Mouse (Mus musculus): ENCODE results near the gene Mcm3ap. TPM values are rescaled to one million over a fixed set of nuclear protein-coding genes. Genes with fewer than 3 reads are reported as not detected.

Mcm3ap gene
- polyA plus RNA-seq (2012; ENCODE audit: low replicate concordance), result 11.8 and 18.4 TPM in 2 replicates

GRCm38 (mm10) chr10:76468203-76469162 lies at the start of gene Mcm3ap, which contains the start of gene Ybey:
TSS of gene Mcm3ap (plus strand) at chr10:76468927.
TSS of gene Ybey (minus strand) at chr10:76469114.

GRCm38 (mm10) chr10:76440281-76440680 lies 28.4 kb upstream of the Mcm3ap start, which contains the start of gene AC141477.1:
TSS of gene AC141477.1 (minus strand) at chr10:76440444.

GRCm38 (mm10) chr10:76442178-76443088 lies 26.3 kb upstream of the Mcm3ap start, which contains the start of gene Pcnt:
TSS of gene Pcnt (minus strand) at chr10:76442786.

GRCm38 (mm10) chr10:76448851-76449250 lies 19.9 kb upstream of the Mcm3ap start, which contains the start of gene 2610028H24Rik:
TSS of gene 2610028H24Rik (plus strand) at chr10:76449081.

GRCm38 (mm10) chr10:76531375-76531774 lies 62.6 kb downstream of the Mcm3ap start, which contains the start of gene Lss:
TSS of gene Lss (plus strand) at chr10:76531588.

GRCm38 (mm10) chr10:76561972-76562371 lies 93.2 kb downstream of the Mcm3ap start, which contains the start of gene Spatc1l:
TSS of gene Spatc1l (plus strand) at chr10:76562272.

Other genes starting within 250 kb of the Mcm3ap start
- gene Prmt2, start 231.1 kb upstream of the Mcm3ap start, polyA plus RNA-seq (2012; ENCODE audit: low replicate concordance), result 1.8 and 3.1 TPM in 2 replicates
- not detected in 2 replicates for gene S100b, start 215.1 kb upstream of the Mcm3ap start, polyA plus RNA-seq (2012; ENCODE audit: low replicate concordance)
- gene Dip2a, start 123.6 kb upstream of the Mcm3ap start, polyA plus RNA-seq (2012; ENCODE audit: low replicate concordance), result 1.4 and 2.2 TPM in 2 replicates
- not detected in 2 replicates for gene AC141477.1, start 28.5 kb upstream of the Mcm3ap start, polyA plus RNA-seq (2012; ENCODE audit: low replicate concordance)
- gene Pcnt, start 26.1 kb upstream of the Mcm3ap start, polyA plus RNA-seq (2012; ENCODE audit: low replicate concordance), result 38.7 and 62.8 TPM in 2 replicates
- gene 2610028H24Rik, start 19.8 kb upstream of the Mcm3ap start, polyA plus RNA-seq (2012; ENCODE audit: low replicate concordance), result not detected in 2 replicates
- 0.90 and 1.7 TPM in 2 replicates for gene Ybey, start 187 bp downstream of the Mcm3ap start, polyA plus RNA-seq (2012; ENCODE audit: low replicate concordance)
- 1.9 and 6.9 TPM in 2 replicates for gene Lss, start 62.7 kb downstream of the Mcm3ap start, polyA plus RNA-seq (2012; ENCODE audit: low replicate concordance)
- gene Spatc1l, start 93.3 kb downstream of the Mcm3ap start, polyA plus RNA-seq (2012; ENCODE audit: low replicate concordance), result not detected in 2 replicates
- gene Ftcd, start 106.7 kb downstream of the Mcm3ap start, polyA plus RNA-seq (2012; ENCODE audit: low replicate concordance), result not detected in 2 replicates
- gene Col6a2, start 154.7 kb downstream of the Mcm3ap start, polyA plus RNA-seq (2012; ENCODE audit: low replicate concordance), result 0.21 and 1.1 TPM in 2 replicates